Mouse (Mus musculus) liver, adult 2 months (tissue): ENCODE measurements around the gene Keap1. TPM values are rescaled to one million over a fixed set of nuclear protein-coding genes. Genes with fewer than 3 reads are reported as not detected.
"Not testable (repeated sequence)": the region's sequence is repeated elsewhere in the genome, so short reads cannot be mapped to it uniquely, and the experiment has no call there.

Experiments
- DNase-seq: peaks from one replicate; pipeline ENCODE4 v3.0.0-alpha.2; 2011; ENCODE audit warnings: low read depth, low spot score; ENCODE audit errors: extremely low read depth
- H3K27ac ChIP-seq: fragments of 200-500 bp; replicated peaks from 2 replicates; pipeline ENCODE4 v1.5.1; 2012; ENCODE audit warnings: low read depth, mild to moderate bottlenecking, control low read depth, inconsistent platforms, low read length; ENCODE audit not compliant: insufficient read depth
- H3K27me3 ChIP-seq: fragments of 200-500 bp; 2 replicates; pipeline ENCODE4 v1.6.1; 2012; ENCODE audit warnings: mild to moderate bottlenecking, moderate library complexity, low read length, inconsistent platforms; ENCODE audit not compliant: control insufficient read depth, insufficient read depth
- H3K36me3 ChIP-seq: fragments of 200-500 bp; 2 replicates; pipeline ENCODE4 v1.6.1; 2012; ENCODE audit warnings: low read length, inconsistent platforms; ENCODE audit not compliant: control insufficient read depth, insufficient read depth
- H3K4me1 ChIP-seq: fragments of 200-500 bp; 2 replicates; pipeline ENCODE4 v1.6.1; 2011; ENCODE audit warnings: low read length; ENCODE audit not compliant: control insufficient read depth, insufficient read depth
- H3K4me3 ChIP-seq: fragments of 200-500 bp; 2 replicates; pipeline ENCODE4 v1.5.1; 2011; ENCODE audit warnings: low read depth, mild to moderate bottlenecking, control low read depth, low read length, moderate library complexity; ENCODE audit not compliant: insufficient read depth
- H3K79me2 ChIP-seq: fragments of 200-500 bp; 2 replicates; pipeline ENCODE4 v1.6.1; 2012; ENCODE audit warnings: inconsistent platforms, mild to moderate bottlenecking, low read length, moderate library complexity; ENCODE audit not compliant: control insufficient read depth, insufficient read depth
- H3K9ac ChIP-seq: fragments of 200-500 bp; 2 replicates; pipeline ENCODE4 v1.6.1; 2012; ENCODE audit warnings: low read depth, mild to moderate bottlenecking, control low read depth, inconsistent platforms, low read length
- CTCF ChIP-seq: fragments of 200-500 bp; IDR thresholded peaks from 2 replicates; pipeline ENCODE4 v1.5.1; 2011; ENCODE audit warnings: low read depth, low read length, control low read depth
- POLR2A ChIP-seq: fragments of 200-500 bp; IDR thresholded peaks from 2 replicates; pipeline ENCODE4 v1.6.1; 2011; ENCODE audit warnings: low read length, control low read depth; ENCODE audit not compliant: insufficient read depth; ENCODE audit errors: extremely low read depth
- WGBS: fragments of 180-500 bp; shearing (Covaris S2); methylation state at CpG from one replicate; pipeline ENCODE4 v1.1.7; 2018; 5-methylcytosine and 5-hydroxymethylcytosine counted together
- polyA plus RNA-seq: library from polyadenylated mRNA; depleted of rRNA; stranded (reverse); fragments of >200 nt; gene quantifications from 2 replicates; pipeline ENCODE4 v1.2.3, GENCODE M21; 2012
- total RNA-seq: library from RNA; depleted of rRNA; stranded (reverse); fragments of >200 nt; gene quantifications from 2 replicates; pipeline ENCODE4 v1.2.3, GENCODE M21; 2014

Gene Keap1
- total and polyA plus RNA-seq, 2 experiments: 29.5 to 76.4 TPM

DNA sequence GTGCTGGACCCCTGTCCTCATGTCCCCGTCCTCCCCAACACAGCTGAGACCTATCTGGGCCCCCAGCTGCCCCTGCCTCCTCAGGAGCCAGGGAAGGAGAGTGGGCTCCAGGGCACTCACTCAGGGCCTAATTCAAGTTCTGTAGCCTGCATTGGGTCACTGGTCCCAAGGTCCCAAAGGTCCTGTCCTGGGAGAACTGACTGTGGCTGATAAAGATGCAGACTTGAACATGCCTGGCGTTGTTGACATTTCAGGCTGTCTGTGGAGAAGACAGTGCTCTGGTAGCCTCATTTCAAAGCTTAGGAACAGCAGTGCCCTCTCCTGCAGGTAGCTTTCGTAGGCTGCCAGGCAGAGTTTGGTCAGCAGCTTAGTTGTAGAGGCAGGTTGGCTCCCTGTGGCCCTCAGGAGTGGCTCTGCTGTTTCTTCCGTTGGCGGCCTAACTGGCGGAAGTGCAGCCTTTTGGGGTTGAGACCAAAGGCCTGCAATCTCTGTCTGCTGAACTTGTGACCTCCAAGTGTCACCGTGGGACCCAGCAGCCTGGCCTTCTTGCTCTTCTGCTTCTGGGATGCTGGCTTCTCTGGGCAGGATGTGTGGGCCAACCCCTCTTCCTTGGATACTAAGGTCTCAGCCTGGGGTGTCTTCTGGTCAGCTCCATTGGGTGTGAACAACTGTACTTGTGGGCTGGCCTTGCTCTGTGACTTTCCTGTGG lies 34.5 kb upstream of the Keap1 start:
- Histone ChIP-seq H3K36me3 (peaks cover 22% of the 10 kb centered on the region; the same call in 1 of the 2 replicates), H3K27ac (no peak overlapping the region), H3K79me2 (no peaks in the 10 kb centered on the region), H3K4me3 (no peak overlapping the region), H3K27me3 (no peaks in the 10 kb centered on the region), H3K4me1 (no peaks in the 10 kb centered on the region), H3K9ac (no peak overlapping the region)
- 59% methylated on average over 7 of the region's 7 CpGs for WGBS
- no peak for DNase-seq
- no peak for TF ChIP-seq POLR2A

DNA sequence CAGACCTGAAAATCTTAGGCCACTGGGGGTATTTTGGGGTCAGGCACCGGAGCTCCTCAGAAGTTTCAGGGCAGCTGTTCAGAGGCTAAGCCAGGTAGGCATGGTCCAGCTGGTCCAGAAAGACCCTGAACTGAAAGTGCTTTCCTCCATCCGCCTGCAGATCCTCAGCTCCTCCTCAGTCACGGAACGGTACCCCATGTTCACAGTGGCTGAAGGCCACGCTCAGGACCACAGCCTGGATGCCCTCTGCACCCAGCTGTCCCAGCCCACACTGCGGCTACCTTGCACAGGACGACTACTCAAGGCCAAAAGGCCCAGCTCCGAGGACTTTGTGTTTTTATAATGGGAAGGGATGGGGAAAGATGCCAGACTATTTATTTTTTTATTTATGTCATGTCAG lies 33.9 kb upstream of the Keap1 start:
- no peak overlapping the region for H3K27ac ChIP-seq
- peaks cover 26% of the 10 kb centered on the region; the same call in 1 of the 2 replicates for H3K36me3 ChIP-seq
- H3K4me1 ChIP-seq: no peaks in the 10 kb centered on the region
- TF ChIP-seq POLR2A (no peak), CTCF (no peak)
- no peak overlapping the region for H3K4me3 ChIP-seq
- no peak for DNase-seq
- H3K79me2 ChIP-seq: no peaks in the 10 kb centered on the region
- WGBS: 69% methylated on average over 8 of the region's 8 CpGs
- no peaks in the 10 kb centered on the region for H3K27me3 ChIP-seq
- no peak overlapping the region for H3K9ac ChIP-seq

DNA sequence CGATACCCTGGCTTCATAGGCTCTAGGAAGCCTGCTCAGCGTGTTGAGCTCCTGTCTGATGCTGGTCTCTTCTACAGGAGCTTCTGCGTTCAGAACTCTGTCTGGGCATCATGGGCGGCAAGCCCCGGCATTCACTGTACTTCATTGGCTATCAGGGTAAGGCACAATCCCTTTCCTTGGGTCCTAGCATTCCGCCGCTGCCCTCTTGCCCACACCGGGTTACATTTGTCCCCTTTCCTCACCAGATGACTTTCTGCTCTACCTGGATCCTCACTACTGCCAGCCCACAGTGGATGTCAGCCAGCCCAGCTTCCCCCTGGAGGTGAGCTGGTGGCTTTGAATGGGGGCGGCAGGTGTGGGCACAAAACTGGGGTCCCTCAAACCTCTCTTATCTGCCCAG lies 33.2 kb upstream of the Keap1 start:
- H3K9ac ChIP-seq: no peak overlapping the region
- H3K27ac ChIP-seq: no peak overlapping the region
- no peak for DNase-seq
- peaks cover 26% of the 10 kb centered on the region; the same call in 1 of the 2 replicates for H3K36me3 ChIP-seq
- WGBS: 93% methylated on average over 9 of the region's 9 CpGs
- H3K27me3 ChIP-seq: no peaks in the 10 kb centered on the region
- TF ChIP-seq CTCF: no peak
- TF ChIP-seq POLR2A: no peak
- no peaks in the 10 kb centered on the region for H3K4me1 ChIP-seq
- no peak overlapping the region for H3K4me3 ChIP-seq
- H3K79me2 ChIP-seq: no peaks in the 10 kb centered on the region

DNA sequence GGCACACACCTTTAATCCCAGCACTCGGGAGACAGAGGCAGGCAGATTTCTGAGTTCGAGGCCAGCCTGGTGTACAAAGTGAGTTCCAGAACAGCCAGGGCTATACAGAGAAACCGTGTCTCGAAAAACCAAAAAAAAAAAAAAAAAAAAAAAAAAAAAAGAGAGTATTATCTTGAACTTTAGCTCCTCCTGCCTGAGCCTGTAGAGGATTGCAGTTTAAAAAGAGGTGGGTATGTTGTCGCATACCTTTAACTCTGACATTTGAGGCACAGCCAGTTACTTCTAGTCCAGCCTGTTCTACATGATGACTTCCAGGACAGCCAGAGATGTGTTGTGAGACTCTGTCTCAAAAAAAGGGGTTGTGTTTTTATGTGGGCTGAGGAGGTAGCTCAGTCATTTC lies 30.4 kb upstream of the Keap1 start:
- not testable (repeated sequence) for H3K79me2 ChIP-seq, H3K4me3 ChIP-seq, H3K27ac ChIP-seq, H3K4me1 ChIP-seq, DNase-seq, H3K9ac ChIP-seq, H3K27me3 ChIP-seq
- peaks cover 26% of the 10 kb centered on the region; the same call in 1 of the 2 replicates for H3K36me3 ChIP-seq
- WGBS: 79% methylated on average over 5 of the region's 5 CpGs

DNA sequence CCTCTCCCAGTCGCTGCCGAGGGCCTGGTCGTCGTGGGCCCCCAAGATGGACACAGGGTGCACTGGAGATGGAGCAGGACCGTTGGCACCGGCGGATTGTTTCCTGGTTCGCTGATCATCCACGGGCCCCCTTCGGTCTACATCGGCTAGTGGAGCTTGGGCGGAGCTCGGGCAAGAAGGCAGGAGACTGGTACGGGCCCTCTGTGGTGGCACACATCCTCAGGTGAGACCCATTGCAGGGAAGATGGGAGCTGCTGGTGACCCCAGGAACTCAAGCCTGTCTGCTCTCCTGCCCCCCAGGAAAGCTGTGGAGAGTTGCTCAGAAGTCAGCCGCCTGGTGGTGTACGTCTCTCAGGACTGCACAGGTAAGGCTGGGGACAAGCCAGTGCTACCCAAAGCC lies 29.1 kb upstream of the Keap1 start:
- TF ChIP-seq POLR2A (no peak), CTCF (no peak)
- 97% methylated on average over 16 of the region's 16 CpGs for WGBS
- H3K4me1 ChIP-seq: peaks cover 3% of the 10 kb centered on the region; the same call in 1 of the 2 replicates

DNA sequence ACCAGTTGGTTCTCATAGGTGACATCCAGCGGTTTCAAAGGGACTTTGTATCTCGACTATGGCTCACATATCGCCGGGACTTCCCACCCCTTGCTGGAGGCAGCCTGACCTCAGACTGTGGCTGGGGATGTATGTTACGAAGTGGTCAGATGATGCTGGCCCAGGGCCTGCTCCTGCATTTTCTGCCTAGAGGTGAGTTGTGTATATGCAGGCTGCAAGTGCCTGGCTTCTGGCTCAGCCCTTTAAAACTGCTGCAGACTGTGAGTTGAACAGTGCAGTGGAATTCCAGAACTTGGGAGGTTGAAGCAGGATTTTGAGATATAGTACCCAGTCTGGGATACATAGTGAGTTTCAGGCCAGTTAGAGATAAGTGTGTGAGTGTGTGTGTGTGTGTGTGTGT lies 27.7 kb upstream of the Keap1 start:
- Histone ChIP-seq H3K4me3 (no peak overlapping the region), H3K79me2 (peaks cover 7% of the 10 kb centered on the region; the same call in 1 of the 2 replicates), H3K4me1 (peaks cover 5% of the 10 kb centered on the region; the same call in 1 of the 2 replicates), H3K36me3 (peaks cover 19% of the 10 kb centered on the region; the same call in 1 of the 2 replicates), H3K9ac (no peak overlapping the region), H3K27ac (no peak overlapping the region), H3K27me3 (no peaks in the 10 kb centered on the region)
- 72% methylated on average over 5 of the region's 5 CpGs for WGBS
- TF ChIP-seq CTCF: no peak
- no peak for TF ChIP-seq POLR2A
- DNase-seq: no peak

More for the DNA sequence above, 29.1 kb upstream of the Keap1 start:
- Histone ChIP-seq H3K27ac (no peak overlapping the region), H3K79me2 (peaks cover 7% of the 10 kb centered on the region; the same call in 1 of the 2 replicates), H3K9ac (no peak overlapping the region), H3K27me3 (no peaks in the 10 kb centered on the region), H3K4me3 (no peak overlapping the region), H3K36me3 (peaks cover 25% of the 10 kb centered on the region; the same call in 1 of the 2 replicates)
- no peak for DNase-seq
